Mouse (Mus musculus) neural tube, embryonic 14.5 days (tissue): ENCODE data around the gene Sel1l. TPM values are rescaled to one million over a fixed set of nuclear protein-coding genes. Genes with fewer than 3 reads are reported as not detected.
"Not testable (repeated sequence)": the region's sequence is repeated elsewhere in the genome, so short reads cannot be mapped to it uniquely, and the experiment has no call there.

Experiments
- ATAC-seq: fragments of 200-750 bp; cut with Nextera tagmentation; 2 replicates; pipeline ENCODE4 v1.8.0; 2017; ENCODE audit warnings: low read depth, mild to moderate bottlenecking, moderate TSS enrichment, moderate library complexity
- H3K27ac ChIP-seq: fragments of 300-500 bp; sonication (generic); 2 replicates; pipeline ENCODE4 v1.5.1; 2014; ENCODE audit warnings: low read depth, mild to moderate bottlenecking, control low read depth, low read length, moderate library complexity, mixed read lengths
- H3K27me3 ChIP-seq: fragments of 300-500 bp; sonication (generic); 2 replicates; pipeline ENCODE4 v1.6.1; 2014; ENCODE audit warnings: low read length; ENCODE audit not compliant: control insufficient read depth, insufficient read depth
- H3K36me3 ChIP-seq: fragments of 300-500 bp; sonication (generic); 2 replicates; pipeline ENCODE4 v1.6.1; 2014; ENCODE audit warnings: low read length, mixed read lengths; ENCODE audit not compliant: control insufficient read depth, insufficient read depth
- H3K4me1 ChIP-seq: fragments of 300-500 bp; sonication (generic); 2 replicates; pipeline ENCODE4 v1.6.1; 2014; ENCODE audit warnings: low read length; ENCODE audit not compliant: control insufficient read depth, insufficient read depth
- H3K4me2 ChIP-seq: fragments of 300-500 bp; sonication (generic); 2 replicates; pipeline ENCODE4 v1.6.1; 2014; ENCODE audit warnings: mild to moderate bottlenecking, low read depth, low read length, control low read depth
- H3K4me3 ChIP-seq: fragments of 300-500 bp; sonication (generic); 2 replicates; pipeline ENCODE4 v1.5.1; 2014; ENCODE audit warnings: low read depth, low read length, control low read depth, mixed read lengths
- H3K9ac ChIP-seq: fragments of 300-500 bp; sonication (generic); replicated peaks from 2 replicates; pipeline ENCODE4 v1.6.1; 2014; ENCODE audit warnings: low read depth, mild to moderate bottlenecking, control low read depth, low read length, mixed read lengths
- H3K9me3 ChIP-seq: fragments of 300-500 bp; sonication (generic); 2 replicates; pipeline ENCODE4 v1.6.1; 2016; ENCODE audit warnings: low read length; ENCODE audit not compliant: control insufficient read depth
- WGBS: fragments of 180-500 bp; shearing (Covaris S2); extraction: QIAGEN DNeasy Blood & Tissue Kit; methylation state at CpG from one replicate; pipeline ENCODE4 v1.1.7; 2014; 5-methylcytosine and 5-hydroxymethylcytosine counted together
- polyA plus RNA-seq: library from polyadenylated mRNA; unstranded; fragments of >200 nt; fragmentation: Nextera tagmentation; extraction: Ambion mirVana; gene quantifications from 2 replicates; pipeline ENCODE4 v1.2.1, GENCODE M21; 2014

Gene Sel1l
- polyA plus RNA-seq, 1 experiment from 2014 or later = 107 TPM

- WGBS = 74% methylated on average over 8 of the region's 8 CpGs
- H3K27ac ChIP-seq = no peak overlapping the region
- no peaks in the 10 kb centered on the region for H3K9me3 ChIP-seq
- H3K4me1 ChIP-seq = no peaks in the 10 kb centered on the region
- ATAC-seq = no peak
- H3K9ac ChIP-seq = no peak overlapping the region
- H3K4me2 ChIP-seq = no peak overlapping the region
- no peaks in the 10 kb centered on the region for H3K27me3 ChIP-seq
- H3K36me3 ChIP-seq = no peaks in the 10 kb centered on the region
- no peak overlapping the region for H3K4me3 ChIP-seq
Measured at GRCm38 (mm10) chr12:91793266-91793665, 55.7 kb downstream of the Sel1l start.

DNA sequence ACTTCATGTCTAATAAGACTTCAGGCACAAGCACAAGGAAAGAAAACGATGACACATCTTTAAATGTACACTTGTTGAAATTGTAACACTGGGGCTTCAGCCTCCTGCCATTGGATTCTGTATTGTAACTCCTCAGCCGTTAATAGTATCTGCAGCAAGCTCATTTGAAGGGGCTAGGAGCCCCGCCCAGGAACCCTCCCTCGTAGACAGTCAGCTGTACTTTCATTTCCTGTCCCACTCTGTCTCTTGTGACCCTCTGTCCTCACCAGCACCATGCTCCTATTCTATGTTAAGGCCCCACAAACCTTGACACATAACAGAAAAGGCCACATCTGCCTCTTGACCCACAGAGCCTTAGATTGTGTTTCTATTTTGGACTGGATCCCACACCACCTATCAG is 57.1 kb downstream of the Sel1l start:
- H3K4me2 ChIP-seq = no peak overlapping the region
- H3K36me3 ChIP-seq = no peaks in the 10 kb centered on the region
- no peak overlapping the region for H3K9ac ChIP-seq
- WGBS = 73% methylated on average over 4 of the region's 4 CpGs
- H3K4me3 ChIP-seq = no peak overlapping the region
- no peaks in the 10 kb centered on the region for H3K9me3 ChIP-seq
- H3K27me3 ChIP-seq = no peaks in the 10 kb centered on the region
- H3K27ac ChIP-seq = no peak overlapping the region
- ATAC-seq = no peak
- no peaks in the 10 kb centered on the region for H3K4me1 ChIP-seq

DNA sequence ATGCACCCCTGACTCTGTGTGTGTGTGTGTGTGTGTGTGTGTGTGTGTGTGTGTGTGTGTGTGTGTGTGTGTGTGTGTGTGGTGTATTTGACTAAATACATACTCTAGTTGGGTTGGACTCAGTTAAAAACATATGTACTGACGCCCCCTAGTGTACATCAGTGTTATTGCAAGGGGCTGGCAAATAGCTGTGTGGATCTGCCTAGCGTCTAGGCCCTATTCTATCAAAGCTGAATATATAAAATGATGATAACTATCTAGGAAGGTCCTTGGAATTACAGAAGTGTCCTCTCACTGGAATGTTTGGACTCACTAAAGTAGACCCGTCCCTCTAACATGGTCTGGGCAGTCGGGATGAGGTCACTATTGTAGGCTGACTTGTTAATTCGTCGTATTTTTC is 59.2 kb downstream of the Sel1l start:
- peak; percentile 41; the same call in 1 of the 2 replicates for ATAC-seq
- Histone ChIP-seq H3K36me3 (no peaks in the 10 kb centered on the region), H3K9ac (no peak overlapping the region), H3K9me3 (no peaks in the 10 kb centered on the region), H3K27me3 (no peaks in the 10 kb centered on the region), H3K4me2 (no peak overlapping the region), H3K4me1 (no peaks in the 10 kb centered on the region), H3K4me3 (no peak overlapping the region), H3K27ac (no peak overlapping the region)
- WGBS = 55% methylated on average over 6 of the region's 6 CpGs

GRCm38 (mm10) chr12:91788446-91788845 is 60.5 kb downstream of the Sel1l start:
- H3K9me3 ChIP-seq, H3K4me1 ChIP-seq, H3K36me3 ChIP-seq, ATAC-seq, H3K9ac ChIP-seq, H3K27me3 ChIP-seq, H3K4me3 ChIP-seq, H3K4me2 ChIP-seq, H3K27ac ChIP-seq: not testable (repeated sequence)
- 70% methylated on average over 3 of the region's 3 CpGs for WGBS

- no peak within 1 kb of the TSS for H3K27ac ChIP-seq
- 76% methylated on average over 9 of the region's 9 CpGs for WGBS
- no peaks in the 10 kb centered on the region for H3K27me3 ChIP-seq
- no peak within 1 kb of the TSS for H3K4me3 ChIP-seq
- no peak for ATAC-seq
- H3K9me3 ChIP-seq = no peaks in the 10 kb centered on the region
- H3K36me3 ChIP-seq = no peaks in the 10 kb centered on the region
- H3K4me2 ChIP-seq = no peak within 1 kb of the TSS
- no peaks in the 10 kb centered on the region for H3K4me1 ChIP-seq
- no peak within 1 kb of the TSS for H3K9ac ChIP-seq
Measured at GRCm38 (mm10) chr12:91787959-91788437, 61.0 kb downstream of the Sel1l start, which contains the start of gene Ston2. TSS of gene Ston2 (minus strand) at chr12:91788387.

DNA sequence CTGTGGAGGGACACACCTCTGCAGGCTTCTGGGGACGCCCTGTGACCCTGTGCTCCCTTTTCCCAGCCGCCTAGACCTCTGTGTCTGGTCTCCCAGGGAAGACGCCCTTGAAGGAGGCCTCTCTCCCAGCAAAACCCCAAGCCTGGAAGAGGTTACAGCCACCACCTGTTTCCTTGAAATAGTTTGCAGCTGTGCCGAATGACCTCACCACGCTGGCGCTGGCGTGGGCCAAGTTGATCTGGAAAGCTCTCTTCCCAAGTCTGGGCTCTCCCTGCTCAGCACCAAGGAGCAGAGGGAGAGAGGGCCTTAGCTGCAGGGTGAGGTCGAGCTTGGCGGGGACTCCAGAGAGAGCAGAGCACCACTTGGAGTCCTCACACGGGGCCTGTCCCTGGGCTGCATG is 62.6 kb downstream of the Sel1l start:
- 65% methylated on average over 10 of the region's 10 CpGs for WGBS
- Histone ChIP-seq H3K9me3 (no peaks in the 10 kb centered on the region), H3K36me3 (no peaks in the 10 kb centered on the region)

DNA sequence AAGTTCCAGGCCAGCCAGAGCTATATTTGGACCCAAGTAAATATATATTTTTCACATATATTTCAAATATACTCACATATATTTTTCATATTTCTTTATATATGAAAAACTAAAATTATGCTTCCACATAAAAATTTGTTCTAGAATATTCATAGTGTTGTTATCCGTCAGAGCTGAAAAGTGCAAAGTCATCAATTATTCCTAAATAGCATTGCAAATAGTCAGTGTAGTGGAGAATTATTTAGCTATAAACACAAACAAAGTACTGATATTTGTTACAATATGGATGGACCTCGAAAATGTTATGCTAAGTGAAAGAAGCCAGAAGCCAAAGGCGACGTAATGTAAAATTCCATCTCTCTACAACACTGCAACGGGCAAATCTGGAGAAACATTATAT is 67.5 kb downstream of the Sel1l start:
- Histone ChIP-seq H3K9me3 (no peaks in the 10 kb centered on the region), H3K27ac (no peak overlapping the region), H3K4me2 (no peak overlapping the region), H3K27me3 (no peaks in the 10 kb centered on the region; the same call in 1 of the 2 replicates), H3K4me3 (no peak overlapping the region), H3K9ac (no peak overlapping the region), H3K4me1 (peaks cover 4% of the 10 kb centered on the region; the same call in 1 of the 2 replicates), H3K36me3 (no peaks in the 10 kb centered on the region)
- no peak for ATAC-seq
- WGBS = 87% methylated on average over 5 of the region's 5 CpGs

More for the DNA sequence above, 62.6 kb downstream of the Sel1l start:
- no peak for ATAC-seq
- Histone ChIP-seq H3K4me3 (no peak overlapping the region), H3K27me3 (no peaks in the 10 kb centered on the region), H3K4me1 (no peaks in the 10 kb centered on the region), H3K9ac (no peak overlapping the region), H3K4me2 (no peak overlapping the region), H3K27ac (no peak overlapping the region)

- no peaks in the 10 kb centered on the region for H3K36me3 ChIP-seq
- H3K9me3 ChIP-seq = no peaks in the 10 kb centered on the region
- H3K4me3 ChIP-seq = no peak overlapping the region
- H3K4me2 ChIP-seq = no peak overlapping the region
- no peak overlapping the region for H3K9ac ChIP-seq
- WGBS = 88% methylated on average over 3 of the region's 3 CpGs
- no peak overlapping the region for H3K27ac ChIP-seq
- peaks cover 5% of the 10 kb centered on the region; the same call in 1 of the 2 replicates for H3K4me1 ChIP-seq
- no peaks in the 10 kb centered on the region; the same call in 1 of the 2 replicates for H3K27me3 ChIP-seq
- no peak for ATAC-seq
Measured at GRCm38 (mm10) chr12:91780531-91780930, 68.4 kb downstream of the Sel1l start.

DNA sequence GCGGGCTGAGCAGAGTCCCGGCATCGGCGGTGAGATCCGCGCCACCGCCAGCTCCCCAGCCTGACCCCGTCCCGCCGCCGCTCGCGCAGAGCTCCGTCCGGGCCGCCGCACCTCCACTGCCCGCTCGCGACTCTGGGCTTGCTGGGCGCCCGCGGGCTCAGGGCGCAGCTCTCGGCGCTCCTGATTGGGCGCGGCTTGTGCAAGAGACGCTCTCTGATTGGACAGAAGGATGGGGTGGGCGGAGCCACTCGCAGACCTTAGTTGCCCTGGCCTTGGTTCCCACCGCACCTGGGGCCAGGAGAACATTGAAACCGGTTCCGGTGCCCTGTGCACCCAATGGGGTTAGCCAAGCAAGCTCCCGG is 70.0 kb downstream of the Sel1l start:
- no peak overlapping the region for H3K27ac ChIP-seq
- H3K9ac ChIP-seq = peak overlapping the region; percentile 68
- peak overlapping the region; percentile 91 for H3K4me2 ChIP-seq
- 1% methylated on average over 35 of the region's 35 CpGs for WGBS
- no peaks in the 10 kb centered on the region for H3K36me3 ChIP-seq
- peak; percentile 97 for ATAC-seq
- H3K4me3 ChIP-seq = peak overlapping the region; percentile 70
- H3K27me3 ChIP-seq = no peaks in the 10 kb centered on the region; the same call in 1 of the 2 replicates
- no peaks in the 10 kb centered on the region for H3K9me3 ChIP-seq
- peaks cover 6% of the 10 kb centered on the region; the same call in 1 of the 2 replicates for H3K4me1 ChIP-seq
